Mouse (Mus musculus) liver, postnatal 0 days (tissue): ENCODE measurements around the gene Flt1.

Experiments used
- CTCF ChIP-seq: sonication (generic); IDR thresholded peaks from 2 replicates; pipeline ENCODE4 v1.5.1; 2016; ENCODE audit warnings: antibody characterized with exemption, low read depth
- EP300 ChIP-seq: IDR thresholded peaks from 2 replicates; pipeline ENCODE4 v1.6.1; 2016; ENCODE audit warnings: antibody characterized with exemption, low read depth, mild to moderate bottlenecking

- no peak for TF ChIP-seq CTCF
- TF ChIP-seq EP300: no peak
These were observed 7.5 kb downstream of the Flt1 start for GRCm38 (mm10) chr5:147718335-147718734.
